Mouse (Mus musculus) midbrain, embryonic 15.5 days (tissue): ENCODE results near the gene Bloc1s6. TPM values are rescaled to one million over a fixed set of nuclear protein-coding genes. Genes with fewer than 3 reads are reported as not detected.

Experiments used
- ATAC-seq: fragments of 200-750 bp; cut with Nextera tagmentation; replicated peaks from 2 replicates; pipeline ENCODE4 v1.8.0; 2017; ENCODE audit warnings: moderate TSS enrichment
- H3K27ac ChIP-seq: fragments of 300-500 bp; sonication (generic); 2 replicates; pipeline ENCODE4 v1.5.1; 2015; ENCODE audit warnings: mild to moderate bottlenecking, inconsistent platforms
- H3K27me3 ChIP-seq: fragments of 300-500 bp; sonication (generic); replicated peaks from 2 replicates; pipeline ENCODE4 v1.6.1; 2015; ENCODE audit warnings: inconsistent platforms
- H3K36me3 ChIP-seq: fragments of 300-500 bp; sonication (generic); replicated peaks from 2 replicates; pipeline ENCODE4 v1.6.1; 2015; ENCODE audit warnings: inconsistent platforms
- H3K4me1 ChIP-seq: fragments of 300-500 bp; sonication (generic); 2 replicates; pipeline ENCODE4 v1.6.1; 2015; ENCODE audit warnings: inconsistent platforms
- H3K4me2 ChIP-seq: fragments of 300-500 bp; sonication (generic); 2 replicates; pipeline ENCODE4 v1.6.1; 2015; ENCODE audit warnings: inconsistent platforms, mild to moderate bottlenecking, moderate library complexity
- H3K4me3 ChIP-seq: fragments of 300-500 bp; sonication (generic); 2 replicates; pipeline ENCODE4 v1.5.1; 2015; ENCODE audit warnings: mild to moderate bottlenecking, inconsistent platforms
- H3K9ac ChIP-seq: fragments of 300-500 bp; sonication (generic); 2 replicates; pipeline ENCODE4 v1.6.1; 2015; ENCODE audit warnings: mild to moderate bottlenecking, inconsistent platforms
- H3K9me3 ChIP-seq: fragments of 300-500 bp; sonication (generic); 2 replicates; pipeline ENCODE4 v1.6.1; 2016; ENCODE audit warnings: inconsistent platforms
- WGBS: fragments of 180-500 bp; shearing (Covaris S2); methylation state at CpG from one replicate; pipeline ENCODE4 v1.1.7; 2015; ENCODE audit warnings: mixed read lengths; 5-methylcytosine and 5-hydroxymethylcytosine counted together
- polyA plus RNA-seq: library from polyadenylated mRNA; unstranded; fragments of >200 nt; fragmentation: Nextera tagmentation; extraction: Ambion mirVana; gene quantifications from 2 replicates; pipeline ENCODE4 v1.2.1, GENCODE M21; 2015

Bloc1s6 gene
- 105 and 113 TPM in 2 replicates for polyA plus RNA-seq

DNA sequence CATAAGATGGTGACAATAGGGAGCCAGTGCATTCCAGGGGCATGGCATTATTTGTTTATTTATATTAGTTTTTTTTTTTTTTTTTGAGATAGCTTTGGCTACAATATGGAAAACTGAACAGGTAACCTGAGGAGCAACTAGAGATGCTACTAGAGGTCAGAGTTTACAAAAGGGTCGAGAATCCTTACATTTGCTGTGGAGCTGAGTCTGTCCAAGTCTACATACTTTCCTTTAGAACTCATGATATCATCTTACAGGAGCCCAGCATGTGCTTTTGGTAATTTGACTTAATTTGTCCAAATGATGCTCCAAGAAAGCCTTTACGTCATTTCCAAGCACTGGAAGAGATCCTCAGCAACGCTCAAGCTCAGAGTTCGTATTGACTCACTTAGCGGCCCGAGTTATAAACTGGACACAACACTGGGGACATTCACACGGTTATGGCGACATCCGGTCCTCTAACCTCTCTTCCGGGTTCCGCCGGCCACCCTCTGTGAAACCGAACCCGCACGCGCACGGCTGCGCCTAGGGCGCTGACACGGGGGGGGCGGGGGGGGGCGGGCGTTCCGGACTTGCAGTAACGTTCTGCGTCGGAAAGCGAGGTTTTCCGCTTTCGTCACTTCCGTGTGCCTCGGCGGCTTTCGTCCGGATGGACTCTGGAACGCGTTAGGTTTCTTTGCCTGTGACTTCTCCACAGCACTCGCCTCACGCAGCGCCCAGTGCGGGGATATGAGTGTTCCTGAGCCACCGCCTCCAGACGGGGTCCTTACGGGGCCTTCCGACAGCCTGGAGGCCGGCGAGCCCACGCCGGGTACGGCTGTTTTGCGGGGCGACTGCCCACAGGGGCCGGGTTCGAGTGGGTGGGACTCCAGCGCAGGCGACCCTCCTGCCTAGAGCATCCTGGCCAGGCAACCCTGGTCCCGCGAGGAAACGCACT, at the start of gene Bloc1s6:
Gene Bloc1s6 (plus strand): TSS at position 610 of the 937 bp plus-strand sequence.
- Histone ChIP-seq H3K36me3 (no peaks in the 10 kb centered on the region), H3K9me3 (no peaks in the 10 kb centered on the region), H3K4me1 (peaks cover 20% of the 10 kb centered on the region), H3K4me3 (peak within 1 kb of the TSS; percentile 88), H3K27ac (peak within 1 kb of the TSS; percentile 95), H3K27me3 (peaks cover 6% of the 10 kb centered on the region; the same call in 1 of the 2 replicates), H3K9ac (peak within 1 kb of the TSS; percentile 93), H3K4me2 (peak within 1 kb of the TSS; percentile 75)
- peak; percentile 97 for ATAC-seq
- under 1% methylated on average over 57 of the region's 59 CpGs for WGBS

GRCm38 (mm10) chr2:122697526-122697925, 40.8 kb upstream of the Bloc1s6 start:
- no peaks in the 10 kb centered on the region for H3K36me3 ChIP-seq
- no peak overlapping the region for H3K27ac ChIP-seq
- no peak overlapping the region for H3K4me2 ChIP-seq
- no peak overlapping the region for H3K4me3 ChIP-seq
- no peaks in the 10 kb centered on the region for H3K27me3 ChIP-seq
- peaks cover 23% of the 10 kb centered on the region for H3K4me1 ChIP-seq
- H3K9me3 ChIP-seq: no peaks in the 10 kb centered on the region
- no peak for ATAC-seq
- H3K9ac ChIP-seq: no peak overlapping the region
- WGBS: 88% methylated on average over 2 of the region's 2 CpGs

DNA sequence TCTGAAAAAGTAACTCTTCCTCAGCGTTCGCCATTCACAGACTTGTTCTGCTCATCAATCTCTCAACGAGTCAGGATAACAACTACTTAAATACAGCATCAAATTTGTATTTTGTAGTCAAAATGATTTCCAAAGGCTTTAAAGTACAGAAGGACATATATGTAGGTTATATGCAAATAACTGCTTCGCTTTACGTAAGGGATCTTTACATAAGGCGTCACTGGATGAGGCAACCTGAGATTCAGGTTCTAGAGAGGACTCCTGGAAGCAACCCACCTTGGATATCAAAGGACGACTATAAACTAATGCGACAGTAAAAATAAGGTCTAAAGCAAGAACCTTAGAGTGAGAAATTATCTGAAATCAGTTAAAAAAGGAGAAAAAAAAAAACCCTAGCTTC, 37.3 kb upstream of the Bloc1s6 start:
- no peaks in the 10 kb centered on the region for H3K27me3 ChIP-seq
- H3K27ac ChIP-seq: no peak overlapping the region
- peak overlapping the region; percentile 90 for H3K4me2 ChIP-seq
- H3K4me1 ChIP-seq: peaks cover 27% of the 10 kb centered on the region
- peak overlapping the region; percentile 78; the same call in 1 of the 2 replicates for H3K9ac ChIP-seq
- ATAC-seq: no peak
- no peaks in the 10 kb centered on the region for H3K9me3 ChIP-seq
- H3K4me3 ChIP-seq: peak overlapping the region; percentile 71
- WGBS: 67% methylated on average over 8 of the region's 8 CpGs
- H3K36me3 ChIP-seq: no peaks in the 10 kb centered on the region

DNA sequence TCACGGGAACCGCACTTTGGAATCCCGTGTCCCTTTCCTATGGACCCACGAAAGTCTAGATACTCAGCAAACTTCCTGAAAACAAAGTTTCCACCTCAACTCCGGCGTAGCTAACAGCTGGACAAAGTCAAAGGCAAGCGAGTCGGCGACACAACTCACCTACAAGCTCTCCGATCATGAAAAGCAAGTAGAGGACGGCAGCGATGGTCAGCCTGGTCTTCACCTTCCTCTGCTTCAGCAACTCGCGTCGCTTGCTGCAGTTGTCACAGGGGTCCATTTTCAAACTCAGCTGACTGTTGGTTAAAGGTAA, 36.5 kb upstream of the Bloc1s6 start:
- Histone ChIP-seq H3K4me1 (peaks cover 27% of the 10 kb centered on the region), H3K4me3 (peak overlapping the region; percentile 71), H3K27me3 (no peaks in the 10 kb centered on the region), H3K36me3 (no peaks in the 10 kb centered on the region), H3K4me2 (peak overlapping the region; percentile 90), H3K9ac (peak overlapping the region; percentile 78), H3K27ac (no peak overlapping the region), H3K9me3 (no peaks in the 10 kb centered on the region)
- ATAC-seq: no peak
- WGBS: under 1% methylated on average over 15 of the region's 15 CpGs

- ATAC-seq: peak; percentile 98
- Histone ChIP-seq H3K36me3 (no peaks in the 10 kb centered on the region), H3K27me3 (no peaks in the 10 kb centered on the region), H3K4me2 (peak within 1 kb of the TSS; percentile 90), H3K27ac (peak within 1 kb of the TSS; percentile 81), H3K4me1 (peaks cover 27% of the 10 kb centered on the region), H3K4me3 (peak within 1 kb of the TSS; percentile 71), H3K9ac (peak within 1 kb of the TSS; percentile 78), H3K9me3 (no peaks in the 10 kb centered on the region)
- WGBS: under 1% methylated on average over 105 of the region's 111 CpGs
Measured at GRCm38 (mm10) chr2:122702181-122703036, 35.9 kb upstream of the Bloc1s6 start, which contains the start of gene Slc30a4. Slc30a4 (minus strand) TSS chr2:122702663.

DNA sequence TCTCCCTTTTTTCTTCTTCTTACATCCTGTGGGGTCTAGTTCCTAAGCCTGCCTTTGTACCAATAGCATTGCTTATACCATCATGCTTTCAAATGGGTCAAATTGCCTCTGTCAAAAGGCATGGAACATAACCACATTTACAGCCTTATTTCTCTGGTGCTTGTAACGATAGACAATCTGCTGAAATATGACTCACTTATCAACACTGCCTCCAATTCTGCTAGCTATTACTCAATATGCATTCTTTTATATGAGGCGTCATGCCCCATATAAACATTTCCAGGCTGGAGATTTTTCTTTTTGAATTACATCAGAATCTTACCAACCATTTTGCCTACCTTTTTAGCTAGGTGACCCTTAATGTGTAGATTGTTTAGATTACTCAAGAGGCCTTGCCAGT, 33.7 kb upstream of the Bloc1s6 start:
- no peaks in the 10 kb centered on the region for H3K9me3 ChIP-seq
- 94% methylated on average over 2 of the region's 2 CpGs for WGBS
- no peak for ATAC-seq

GRCm38 (mm10) chr2:122708080-122708479, 30.2 kb upstream of the Bloc1s6 start:
- Histone ChIP-seq H3K4me1 (peaks cover 2% of the 10 kb centered on the region; the same call in 1 of the 2 replicates), H3K27ac (no peak overlapping the region), H3K9ac (no peak overlapping the region), H3K4me3 (no peak overlapping the region), H3K4me2 (no peak overlapping the region), H3K36me3 (no peaks in the 10 kb centered on the region), H3K27me3 (no peaks in the 10 kb centered on the region), H3K9me3 (no peaks in the 10 kb centered on the region)
- WGBS: 70% methylated on average over 3 of the region's 3 CpGs
- no peak for ATAC-seq

More for the DNA sequence above, 33.7 kb upstream of the Bloc1s6 start:
- H3K4me2 ChIP-seq: no peak overlapping the region
- H3K4me3 ChIP-seq: no peak overlapping the region
- H3K4me1 ChIP-seq: peaks cover 24% of the 10 kb centered on the region
- H3K27ac ChIP-seq: no peak overlapping the region
- no peaks in the 10 kb centered on the region for H3K27me3 ChIP-seq
- H3K9ac ChIP-seq: no peak overlapping the region
- H3K36me3 ChIP-seq: no peaks in the 10 kb centered on the region

DNA sequence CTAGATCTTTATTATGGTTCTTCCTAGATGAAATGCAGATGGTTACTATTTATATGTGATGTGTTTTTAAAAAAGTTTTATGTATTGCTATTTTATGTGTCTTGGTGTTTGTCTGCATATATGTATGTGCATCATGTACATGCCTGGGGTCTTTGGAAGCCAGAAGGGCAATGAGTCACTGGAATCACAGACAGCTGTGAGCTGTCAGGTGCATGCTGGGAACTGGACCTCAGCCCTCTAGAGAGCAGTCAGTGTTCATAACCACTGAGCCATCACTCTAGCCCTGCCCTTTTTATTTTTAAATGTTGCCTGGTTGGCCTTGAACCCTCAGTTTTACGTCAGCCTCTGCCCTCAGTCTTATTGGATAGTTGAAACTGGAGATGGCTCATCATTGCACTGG, 29.1 kb upstream of the Bloc1s6 start:
- no peak overlapping the region for H3K9ac ChIP-seq
- no peak for ATAC-seq
- H3K4me1 ChIP-seq: no peaks in the 10 kb centered on the region
- H3K27ac ChIP-seq: no peak overlapping the region
- H3K4me3 ChIP-seq: no peak overlapping the region
- H3K9me3 ChIP-seq: no peaks in the 10 kb centered on the region
- H3K36me3 ChIP-seq: no peaks in the 10 kb centered on the region
- 77% methylated on average over 1 of the region's 1 CpGs for WGBS
- H3K4me2 ChIP-seq: no peak overlapping the region
- H3K27me3 ChIP-seq: no peaks in the 10 kb centered on the region

- ATAC-seq: no peak
- no peaks in the 10 kb centered on the region for H3K27me3 ChIP-seq
- no peaks in the 10 kb centered on the region for H3K4me1 ChIP-seq
- H3K9me3 ChIP-seq: no peaks in the 10 kb centered on the region
- H3K9ac ChIP-seq: no peak overlapping the region
- no peak overlapping the region for H3K27ac ChIP-seq
- H3K36me3 ChIP-seq: no peaks in the 10 kb centered on the region
- no peak overlapping the region for H3K4me3 ChIP-seq
- 81% methylated on average over 3 of the region's 3 CpGs for WGBS
- no peak overlapping the region for H3K4me2 ChIP-seq
Measured at GRCm38 (mm10) chr2:122711911-122712310, 26.4 kb upstream of the Bloc1s6 start.

DNA sequence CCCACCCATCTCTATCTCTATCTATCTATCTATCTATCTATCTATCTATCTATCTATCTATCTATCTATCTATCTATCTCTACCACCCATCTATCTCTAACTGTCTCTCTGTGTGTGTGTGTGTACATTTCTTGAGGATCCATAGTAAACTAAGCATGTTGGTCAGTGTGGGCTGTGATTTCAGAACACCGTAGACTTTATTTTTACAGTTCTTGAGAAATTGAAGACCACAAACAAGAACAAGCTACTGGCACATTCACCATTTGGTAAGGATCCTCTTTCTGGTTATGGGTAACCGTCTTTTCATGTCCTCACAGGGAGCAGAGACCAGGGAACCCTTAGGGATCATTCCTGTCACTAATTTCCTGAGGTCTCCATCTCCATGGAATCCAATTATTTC, 25.5 kb upstream of the Bloc1s6 start:
- no peaks in the 10 kb centered on the region for H3K9me3 ChIP-seq
- H3K27me3 ChIP-seq: no peaks in the 10 kb centered on the region
- H3K4me3 ChIP-seq: no peak overlapping the region
- no peak overlapping the region for H3K27ac ChIP-seq
- H3K4me1 ChIP-seq: no peaks in the 10 kb centered on the region
- WGBS: 94% methylated on average over 2 of the region's 2 CpGs
- no peak for ATAC-seq
- H3K9ac ChIP-seq: no peak overlapping the region
- no peak overlapping the region for H3K4me2 ChIP-seq
- no peaks in the 10 kb centered on the region for H3K36me3 ChIP-seq

GRCm38 (mm10) chr2:122715148-122715692, 23.1 kb upstream of the Bloc1s6 start:
- no peaks in the 10 kb centered on the region for H3K9me3 ChIP-seq
- WGBS: 79% methylated on average over 5 of the region's 5 CpGs
- no peak overlapping the region for H3K4me2 ChIP-seq
- no peak overlapping the region for H3K9ac ChIP-seq
- no peak for ATAC-seq
- H3K4me3 ChIP-seq: no peak overlapping the region
- no peaks in the 10 kb centered on the region for H3K36me3 ChIP-seq
- no peaks in the 10 kb centered on the region for H3K27me3 ChIP-seq
- H3K27ac ChIP-seq: no peak overlapping the region
- H3K4me1 ChIP-seq: no peaks in the 10 kb centered on the region

- no peak for ATAC-seq
- 82% methylated on average over 3 of the region's 3 CpGs for WGBS
- Histone ChIP-seq H3K4me3 (no peak overlapping the region), H3K4me2 (no peak overlapping the region), H3K27ac (no peak overlapping the region), H3K27me3 (no peaks in the 10 kb centered on the region), H3K9ac (no peak overlapping the region), H3K4me1 (no peaks in the 10 kb centered on the region), H3K36me3 (no peaks in the 10 kb centered on the region), H3K9me3 (no peaks in the 10 kb centered on the region)
Measured at GRCm38 (mm10) chr2:122716301-122716842, 21.9 kb upstream of the Bloc1s6 start.
